Mouse (Mus musculus): ENCODE results near the gene Gm20458. TPM values are rescaled to one million over a fixed set of nuclear protein-coding genes. Genes with fewer than 3 reads are reported as not detected.
A peak's percentile ranks its signal among the peaks of the same experiment; 100 is the strongest.

Gene Gm20458
- total RNA-seq, 4 experiments from 2014 or later: 8.4 to 15.8 (median 9.9) TPM; not detected in 1

DNA sequence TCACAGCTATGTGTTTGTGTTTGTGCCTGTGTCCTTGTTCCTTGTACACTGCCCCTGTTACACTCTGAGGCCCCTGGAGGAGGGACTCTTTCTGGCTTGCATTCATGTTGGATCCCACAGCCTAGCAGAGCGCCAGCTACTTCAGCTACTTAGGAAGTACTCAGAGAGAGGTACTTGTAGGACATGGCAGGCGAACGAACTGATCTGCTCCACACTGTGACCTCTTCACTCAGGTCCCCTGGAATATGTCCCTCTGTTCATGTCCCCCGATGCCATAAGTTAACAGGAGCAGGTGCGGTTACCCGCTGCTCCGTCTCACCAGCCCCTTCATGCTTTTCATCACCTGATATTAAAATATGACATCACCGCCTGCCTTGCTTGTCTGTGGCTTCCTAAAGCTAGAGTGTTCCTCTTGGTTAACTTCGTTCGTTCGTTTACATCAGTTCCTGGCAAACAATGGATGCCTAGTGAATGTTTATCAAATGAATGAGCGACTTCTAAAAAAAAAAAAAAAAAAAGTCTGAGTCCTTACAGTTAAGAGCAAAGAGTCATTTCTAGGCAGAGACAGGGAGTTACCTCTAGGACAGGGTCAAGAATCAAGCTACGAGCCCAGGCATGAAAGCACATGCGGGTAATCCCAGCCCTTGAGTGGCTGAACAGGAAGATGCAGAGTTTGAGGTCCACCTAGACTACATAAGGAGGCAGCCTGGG lies 7.6 kb upstream of the Gm20458 start:
- DNase-seq (ENCODE audit: low spot score in 2 of 2): no peak

DNA sequence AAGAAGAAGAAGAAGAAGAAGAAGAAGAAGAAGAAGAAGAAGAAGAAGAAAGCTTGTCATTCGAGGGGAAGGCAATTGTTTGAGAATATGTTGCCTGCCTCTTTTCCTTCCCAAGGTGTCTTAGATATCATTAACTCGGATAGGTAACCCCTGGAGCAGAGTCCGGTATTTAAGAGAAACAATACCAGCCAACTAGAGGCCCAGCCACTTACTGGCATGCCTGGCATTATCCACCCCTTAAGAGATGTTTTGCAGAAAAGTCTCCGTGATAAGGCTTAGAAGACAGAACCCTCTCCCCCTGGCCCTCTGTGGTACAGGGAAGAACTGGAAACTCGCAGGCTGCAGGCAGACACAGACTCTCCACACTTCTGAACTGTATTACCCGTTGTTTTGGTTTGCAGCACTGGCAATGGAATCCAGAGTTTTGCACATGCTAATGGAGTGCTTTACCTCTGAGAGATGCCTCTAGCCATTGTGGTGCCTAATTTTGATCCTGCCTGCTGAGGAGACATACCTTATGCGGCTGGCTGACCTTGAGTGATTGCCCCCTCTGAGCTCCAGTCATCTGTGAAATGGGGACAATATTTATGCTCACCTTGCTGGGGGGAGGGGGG lies 6.8 kb upstream of the Gm20458 start:
- no peak for DNase-seq (ENCODE audit: low spot score in 2 of 2)

GRCm38 (mm10) chr2:164454846-164455245 lies 5.9 kb upstream of the Gm20458 start:
- DNase-seq (ENCODE audit: low spot score in 2 of 2): peak; percentile 59 to 70

GRCm38 (mm10) chr2:164455421-164456190 lies 5.2 kb upstream of the Gm20458 start:
- DNase-seq (ENCODE audit: low spot score in 2 of 2): no peak

GRCm38 (mm10) chr2:164456413-164456812 lies 4.4 kb upstream of the Gm20458 start:
- no peak for DNase-seq (ENCODE audit: low spot score in 2 of 2)

DNA sequence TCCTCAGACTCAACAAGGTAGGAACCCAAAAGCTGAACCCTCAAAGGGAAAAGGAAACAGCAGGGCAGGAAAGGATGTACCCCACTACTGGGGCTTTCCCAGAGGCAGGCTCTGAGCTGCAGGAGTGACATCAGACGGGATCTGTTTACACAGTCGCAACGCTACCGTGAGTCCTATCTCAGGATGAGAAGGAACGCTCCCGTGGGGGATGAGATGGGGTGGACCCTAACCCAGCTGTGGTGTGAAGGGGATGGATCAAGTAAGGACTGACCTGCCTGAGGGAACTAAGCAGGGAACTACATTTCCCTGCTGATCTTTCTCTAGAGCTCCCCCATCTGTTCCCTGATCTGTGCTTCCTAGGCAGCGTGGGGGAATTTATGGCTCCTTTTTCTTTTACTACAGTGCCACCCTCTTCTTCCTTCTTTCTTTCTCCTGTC lies 3.9 kb upstream of the Gm20458 start, which contains the start of gene Sys1:
Gene Sys1 (plus strand): TSS at position 101 of the 437 bp plus-strand sequence.
- peak; percentile 43 to 51 for DNase-seq (ENCODE audit: low spot score in 2 of 2)

DNA sequence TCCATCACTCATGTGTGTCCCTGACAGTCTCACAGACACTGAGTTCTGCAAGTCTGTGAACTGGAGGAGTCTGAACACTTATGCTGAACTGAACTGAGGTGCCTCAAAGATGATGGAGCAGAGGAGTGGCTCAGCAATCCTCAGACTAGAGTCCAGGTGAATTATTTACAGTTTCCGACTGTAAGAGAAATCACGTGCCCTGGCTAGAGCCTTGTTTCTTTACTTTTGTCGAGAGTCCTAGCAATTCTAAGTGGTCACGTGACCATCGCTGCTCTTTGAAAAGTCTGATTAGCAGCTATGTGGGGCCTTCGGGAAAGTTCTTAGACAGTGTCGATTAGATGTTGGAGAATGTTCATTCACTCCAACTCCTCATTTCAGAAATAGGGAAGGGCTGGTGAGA lies 2.8 kb upstream of the Gm20458 start:
- DNase-seq (ENCODE audit: low spot score in 2 of 2): no peak

- no peak for DNase-seq (ENCODE audit: low spot score in 2 of 2)
These were observed 2.2 kb upstream of the Gm20458 start for GRCm38 (mm10) chr2:164458535-164458934.

DNA sequence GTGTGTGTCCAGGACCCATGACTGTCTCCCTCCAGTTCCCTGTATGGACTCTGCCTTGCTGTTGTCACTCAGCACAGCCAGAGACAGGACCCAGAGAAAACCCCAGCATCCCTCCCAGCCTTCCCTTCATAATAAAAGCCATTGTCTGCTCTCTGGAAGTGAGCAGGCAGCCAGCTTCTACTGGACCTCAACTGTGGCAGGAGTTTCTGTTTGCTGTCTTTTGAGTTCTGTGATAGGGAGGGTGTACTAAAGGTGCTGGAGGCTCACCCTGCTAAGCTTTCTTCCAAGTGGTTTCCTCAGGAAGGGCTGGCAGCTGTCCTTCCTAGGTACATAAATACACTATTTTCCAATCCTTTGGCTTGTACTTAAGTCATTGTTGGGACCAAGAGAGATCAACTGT lies 4.4 kb downstream of the Gm20458 start:
- DNase-seq (ENCODE audit: low spot score in 2 of 2): no peak

GRCm38 (mm10) chr2:164466787-164467186 lies 6.0 kb downstream of the Gm20458 start:
- DNase-seq (ENCODE audit: low spot score in 2 of 2): no peak

DNA sequence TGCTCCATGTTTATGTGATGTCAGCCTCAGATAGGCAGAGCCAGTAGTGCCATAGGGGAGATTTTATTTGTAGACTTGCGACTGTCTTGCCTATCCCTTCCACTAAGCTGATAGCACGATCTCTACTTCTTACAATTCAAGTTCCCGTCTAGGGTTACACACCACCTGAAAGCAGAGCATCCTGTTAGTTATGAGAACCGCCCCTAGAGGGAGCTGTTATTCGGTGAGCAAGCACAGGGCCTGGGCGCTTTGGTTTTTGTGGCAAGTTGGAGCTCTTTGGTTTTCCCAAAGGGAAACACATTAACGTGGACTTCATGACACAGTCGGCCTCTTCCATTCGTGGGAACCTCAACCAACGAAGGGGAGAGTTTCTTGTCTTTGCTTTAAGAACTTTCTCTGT lies 9.5 kb downstream of the Gm20458 start:
- DNase-seq (ENCODE audit: low spot score in 2 of 2): peak in 1 of 2 experiments; percentile 44

DNA sequence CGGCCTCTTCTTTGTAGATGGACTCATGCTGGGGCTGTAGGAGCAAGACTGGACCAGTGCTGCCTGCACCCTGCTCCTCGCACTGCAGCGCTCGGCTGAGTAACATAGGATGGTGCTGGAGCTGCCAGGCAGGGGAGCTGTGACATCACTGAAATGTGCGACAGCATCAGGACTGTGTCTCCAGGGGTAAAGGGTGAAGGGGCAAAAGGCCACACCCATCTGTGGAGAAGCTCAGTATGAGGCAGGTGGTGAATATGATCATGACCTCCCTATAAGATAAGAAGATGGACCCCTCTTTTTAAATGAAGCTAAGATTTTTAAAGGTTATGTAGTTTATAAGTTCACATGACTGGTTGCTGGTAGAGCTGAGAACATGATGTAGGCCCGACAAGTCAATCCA lies 12.9 kb downstream of the Gm20458 start, which contains the start of gene Trp53tg5:
Gene Trp53tg5 (minus strand): TSS at position 101 of the 400 bp plus-strand sequence.
- DNase-seq (ENCODE audit: low spot score in 2 of 2): no peak

DNA sequence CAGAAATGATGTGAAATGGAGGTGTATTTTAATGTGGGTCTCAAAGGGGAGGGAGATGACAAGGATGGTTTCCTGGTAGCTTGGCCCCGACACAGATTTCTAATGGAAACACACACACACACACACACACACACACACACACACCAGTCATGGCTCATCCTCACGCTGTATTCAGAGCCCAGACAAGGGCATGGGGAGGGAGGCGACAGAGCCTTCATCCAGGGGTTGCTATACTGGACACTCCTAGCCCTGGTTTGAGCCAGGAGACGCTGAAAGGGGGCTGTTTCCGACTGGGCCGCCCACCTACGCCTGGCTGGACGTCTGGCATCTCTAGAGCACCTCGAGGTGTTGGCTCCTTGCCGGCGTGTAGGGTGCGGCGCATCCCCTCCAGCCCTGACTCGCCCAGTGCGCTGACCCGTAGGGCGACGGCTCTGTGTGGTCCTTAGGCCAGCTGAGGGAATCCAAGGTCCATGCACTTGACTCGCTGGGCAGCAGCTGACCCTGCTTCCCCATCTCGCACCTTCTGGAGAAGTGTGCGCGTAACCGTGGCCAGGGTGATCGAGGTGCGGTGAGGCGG lies 25.0 kb downstream of the Gm20458 start, which contains the start of gene Dbndd2:
Gene Dbndd2 (plus strand): TSS at position 426 of the 577 bp plus-strand sequence.
- DNase-seq (ENCODE audit: low spot score in 2 of 2): no peak

DNA sequence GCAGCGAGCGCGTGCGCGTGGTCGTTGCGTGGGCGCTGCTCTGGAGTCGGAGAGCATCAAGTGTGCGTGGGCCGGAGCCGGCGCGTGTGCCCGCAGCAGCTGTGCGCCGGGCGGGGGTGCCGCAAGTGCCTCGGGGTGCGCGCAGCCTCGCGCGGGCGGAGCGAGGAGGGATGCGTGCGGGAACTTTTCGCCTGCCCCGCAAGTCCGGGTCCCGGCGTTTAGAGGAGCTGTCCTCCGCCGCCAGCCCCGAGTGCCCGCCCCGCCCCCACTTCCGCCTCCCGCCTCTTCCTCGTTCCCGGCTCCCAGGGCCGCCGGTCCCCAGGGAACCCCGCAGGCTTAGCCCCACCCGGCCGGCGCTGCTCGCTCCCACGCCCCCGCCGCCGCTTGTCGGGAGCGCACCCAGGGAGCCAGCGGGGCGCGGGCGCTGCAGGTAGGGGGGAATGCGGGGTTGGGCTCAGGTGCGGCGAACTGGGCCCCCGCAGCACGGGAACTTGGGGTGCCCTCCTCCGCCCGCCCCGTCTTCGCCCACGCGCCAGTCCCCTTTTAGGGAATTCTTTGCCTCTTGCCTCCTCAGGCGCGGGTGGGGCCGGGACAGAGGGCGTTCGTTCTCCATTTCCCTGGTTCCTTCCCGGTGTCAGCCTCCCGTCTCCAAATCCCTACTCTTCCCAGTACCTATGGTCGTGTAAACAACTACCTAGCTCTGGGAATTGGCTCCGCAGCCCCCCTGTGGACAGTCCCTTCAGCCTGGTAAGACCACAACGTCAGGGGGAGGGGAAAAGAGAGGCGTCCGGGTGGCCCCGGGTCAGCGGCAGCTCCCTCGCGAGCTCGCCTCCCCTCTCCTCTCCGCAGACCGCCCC lies 25.7 kb downstream of the Gm20458 start:
- DNase-seq (ENCODE audit: low spot score in 2 of 2): peak; percentile 82 to 83

- peak in 1 of 2 experiments; percentile 25 for DNase-seq (ENCODE audit: low spot score in 2 of 2)
These were observed 26.4 kb downstream of the Gm20458 start for GRCm38 (mm10) chr2:164487115-164487527.

- DNase-seq (ENCODE audit: low spot score in 2 of 2): peak; percentile 71 to 76
These were observed 27.0 kb downstream of the Gm20458 start for GRCm38 (mm10) chr2:164487812-164488211.

- DNase-seq (ENCODE audit: low spot score in 2 of 2): peak in 1 of 2 experiments; percentile 28
These were observed 33.4 kb downstream of the Gm20458 start for GRCm38 (mm10) chr2:164494126-164494525.

DNA sequence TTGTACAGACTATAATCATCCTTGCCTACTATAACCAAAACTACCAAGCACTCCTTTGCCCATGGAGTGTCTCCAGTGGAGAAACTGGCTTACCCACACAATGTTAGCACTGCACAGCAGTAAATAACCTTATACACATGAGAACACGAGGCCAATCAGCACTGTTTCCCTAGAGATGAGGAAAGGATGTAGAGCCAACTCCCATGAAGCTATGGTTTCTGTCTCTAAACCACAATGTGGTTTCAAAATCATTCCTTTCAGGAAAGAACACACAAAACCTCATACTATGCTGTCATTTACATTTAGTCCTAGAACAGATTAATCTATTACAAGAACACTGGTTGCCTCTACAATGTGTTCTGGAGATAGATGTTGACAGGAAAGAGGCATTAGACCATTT lies 35.6 kb downstream of the Gm20458 start:
- no peak for DNase-seq (ENCODE audit: low spot score in 2 of 2)

DNA sequence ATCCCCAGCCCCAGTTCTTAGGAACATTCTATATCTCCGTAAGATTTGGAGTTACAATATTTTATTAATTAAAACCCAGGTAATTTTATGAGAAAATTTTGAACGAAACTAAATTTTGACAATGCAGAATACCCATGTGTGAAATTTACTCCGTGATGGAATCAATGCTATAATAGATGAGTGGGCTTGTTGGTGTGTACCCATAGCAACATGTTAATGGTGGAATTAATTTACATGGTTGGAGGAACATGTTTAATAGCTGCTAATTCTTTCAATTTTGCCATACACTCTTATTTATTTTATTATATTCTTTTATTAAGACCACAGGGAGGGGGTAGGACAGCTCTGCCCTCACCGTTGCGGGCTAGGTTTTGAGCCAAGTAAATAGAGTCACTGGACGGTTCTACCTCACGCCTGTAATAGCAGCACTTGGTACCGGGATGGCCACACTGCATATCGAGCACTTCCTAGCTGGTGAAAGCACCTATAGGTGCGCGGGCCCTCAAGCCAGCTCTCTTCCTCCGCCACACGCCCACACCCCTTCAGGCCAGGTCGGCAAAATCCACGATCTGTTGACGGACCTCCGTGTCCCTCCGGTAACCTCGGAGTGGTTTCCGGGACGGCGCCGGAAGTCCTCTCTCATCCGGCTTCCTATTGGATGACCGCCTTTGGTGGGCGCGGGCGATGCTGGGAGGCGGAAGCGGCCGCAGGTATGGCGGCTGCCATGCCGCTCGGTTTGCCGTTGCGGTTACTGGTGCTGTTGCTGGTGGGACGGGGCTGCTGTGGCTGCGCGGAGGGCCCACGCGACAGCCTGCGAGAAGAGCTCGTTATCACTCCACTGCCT lies 36.3 kb downstream of the Gm20458 start, which contains the start of gene Pigt:
Gene Pigt (plus strand): TSS at position 674 of the 844 bp plus-strand sequence.
- peak; percentile 81 to 84 for DNase-seq (ENCODE audit: low spot score in 2 of 2)

Data from layer of hippocampus, adult 8-10 months (tissue).